Mouse (Mus musculus) liver, adult 2 months (tissue): ENCODE measurements at regions not wholly inside any gene's neighbourhood (a gene's known extent, or its start where the extent isn't known, plus 50 kb on each side); places are given as distances from the start of the nearest gene placed in this dataset.

ENCODE experiments used
- DNase-seq: peaks from one replicate; pipeline ENCODE4 v3.0.0-alpha.2; 2011; ENCODE audit warnings: low read depth, low spot score; ENCODE audit errors: extremely low read depth
- H3K27ac ChIP-seq: fragments of 200-500 bp; replicated peaks from 2 replicates; pipeline ENCODE4 v1.5.1; 2012; ENCODE audit warnings: low read depth, mild to moderate bottlenecking, control low read depth, inconsistent platforms, low read length; ENCODE audit not compliant: insufficient read depth
- H3K27me3 ChIP-seq: fragments of 200-500 bp; 2 replicates; pipeline ENCODE4 v1.6.1; 2012; ENCODE audit warnings: mild to moderate bottlenecking, moderate library complexity, low read length, inconsistent platforms; ENCODE audit not compliant: control insufficient read depth, insufficient read depth
- H3K36me3 ChIP-seq: fragments of 200-500 bp; 2 replicates; pipeline ENCODE4 v1.6.1; 2012; ENCODE audit warnings: low read length, inconsistent platforms; ENCODE audit not compliant: control insufficient read depth, insufficient read depth
- H3K4me1 ChIP-seq: fragments of 200-500 bp; 2 replicates; pipeline ENCODE4 v1.6.1; 2011; ENCODE audit warnings: low read length; ENCODE audit not compliant: control insufficient read depth, insufficient read depth
- H3K4me3 ChIP-seq: fragments of 200-500 bp; 2 replicates; pipeline ENCODE4 v1.5.1; 2011; ENCODE audit warnings: low read depth, mild to moderate bottlenecking, control low read depth, low read length, moderate library complexity; ENCODE audit not compliant: insufficient read depth
- H3K79me2 ChIP-seq: fragments of 200-500 bp; 2 replicates; pipeline ENCODE4 v1.6.1; 2012; ENCODE audit warnings: inconsistent platforms, mild to moderate bottlenecking, low read length, moderate library complexity; ENCODE audit not compliant: control insufficient read depth, insufficient read depth
- H3K9ac ChIP-seq: fragments of 200-500 bp; 2 replicates; pipeline ENCODE4 v1.6.1; 2012; ENCODE audit warnings: low read depth, mild to moderate bottlenecking, control low read depth, inconsistent platforms, low read length
- CTCF ChIP-seq: fragments of 200-500 bp; IDR thresholded peaks from 2 replicates; pipeline ENCODE4 v1.5.1; 2011; ENCODE audit warnings: low read depth, low read length, control low read depth
- POLR2A ChIP-seq: fragments of 200-500 bp; IDR thresholded peaks from 2 replicates; pipeline ENCODE4 v1.6.1; 2011; ENCODE audit warnings: low read length, control low read depth; ENCODE audit not compliant: insufficient read depth; ENCODE audit errors: extremely low read depth
- WGBS: fragments of 180-500 bp; shearing (Covaris S2); methylation state at CpG from one replicate; pipeline ENCODE4 v1.1.7; 2018; 5-methylcytosine and 5-hydroxymethylcytosine counted together

- H3K79me2 ChIP-seq: no peaks in the 10 kb centered on the region
- H3K4me3 ChIP-seq: no peak overlapping the region
These were observed 804.0 kb downstream of the Diaph3 start for GRCm38 (mm10) chr14:86337052-86337451.

GRCm38 (mm10) chr14:86335284-86335683, 805.8 kb downstream of the Diaph3 start:
- H3K27ac ChIP-seq: no peak overlapping the region
- 37% methylated on average over 2 of the region's 2 CpGs for WGBS
- no peaks in the 10 kb centered on the region for H3K79me2 ChIP-seq
- no peaks in the 10 kb centered on the region for H3K27me3 ChIP-seq
- TF ChIP-seq CTCF (no peak), POLR2A (no peak)
- H3K9ac ChIP-seq: no peak overlapping the region
- H3K4me3 ChIP-seq: no peak overlapping the region
- H3K4me1 ChIP-seq: no peaks in the 10 kb centered on the region; the same call in 1 of the 2 replicates
- H3K36me3 ChIP-seq: no peaks in the 10 kb centered on the region
- DNase-seq: peak; percentile 37

More at GRCm38 (mm10) chr14:86337052-86337451, 804.0 kb downstream of the Diaph3 start:
- no peak for DNase-seq
- peaks cover 3% of the 10 kb centered on the region; the same call in 1 of the 2 replicates for H3K4me1 ChIP-seq
- H3K27ac ChIP-seq: no peak overlapping the region
- no peaks in the 10 kb centered on the region for H3K27me3 ChIP-seq
- TF ChIP-seq POLR2A: no peak
- H3K9ac ChIP-seq: no peak overlapping the region
- no peaks in the 10 kb centered on the region for H3K36me3 ChIP-seq
- 86% methylated on average over 5 of the region's 5 CpGs for WGBS

- no peaks in the 10 kb centered on the region for H3K79me2 ChIP-seq
- H3K36me3 ChIP-seq: no peaks in the 10 kb centered on the region
- no peak for DNase-seq
- H3K4me1 ChIP-seq: peaks cover 2% of the 10 kb centered on the region
- TF ChIP-seq CTCF (no peak), POLR2A (no peak)
- H3K4me3 ChIP-seq: no peak overlapping the region
- H3K27me3 ChIP-seq: no peaks in the 10 kb centered on the region
- no peak overlapping the region for H3K27ac ChIP-seq
- no peak overlapping the region for H3K9ac ChIP-seq
- 80% methylated on average over 3 of the region's 3 CpGs for WGBS
These were observed 811.9 kb downstream of the Diaph3 start for GRCm38 (mm10) chr14:86329176-86329575.

GRCm38 (mm10) chr14:86327646-86328045, 813.4 kb downstream of the Diaph3 start:
- Histone ChIP-seq H3K4me3 (no peak overlapping the region), H3K4me1 (peaks cover 2% of the 10 kb centered on the region), H3K27ac (no peak overlapping the region), H3K36me3 (no peaks in the 10 kb centered on the region), H3K9ac (no peak overlapping the region), H3K79me2 (no peaks in the 10 kb centered on the region), H3K27me3 (no peaks in the 10 kb centered on the region)
- DNase-seq: no peak
- TF ChIP-seq POLR2A (no peak), CTCF (no peak)
- 86% methylated on average over 9 of the region's 9 CpGs for WGBS

GRCm38 (mm10) chr14:86322365-86322764, 818.7 kb downstream of the Diaph3 start:
- no peak overlapping the region for H3K27ac ChIP-seq
- no peaks in the 10 kb centered on the region for H3K36me3 ChIP-seq
- H3K4me1 ChIP-seq: peaks cover 2% of the 10 kb centered on the region
- H3K4me3 ChIP-seq: no peak overlapping the region
- TF ChIP-seq POLR2A (no peak), CTCF (no peak)
- no peak overlapping the region for H3K9ac ChIP-seq
- no peak for DNase-seq
- no peaks in the 10 kb centered on the region for H3K79me2 ChIP-seq
- H3K27me3 ChIP-seq: no peaks in the 10 kb centered on the region
- 66% methylated on average over 7 of the region's 7 CpGs for WGBS

- Histone ChIP-seq H3K9ac (no peak overlapping the region), H3K27me3 (no peaks in the 10 kb centered on the region), H3K79me2 (no peaks in the 10 kb centered on the region), H3K36me3 (no peaks in the 10 kb centered on the region), H3K27ac (no peak overlapping the region), H3K4me3 (no peak overlapping the region), H3K4me1 (no peaks in the 10 kb centered on the region)
- no peak for TF ChIP-seq POLR2A
- no peak for TF ChIP-seq CTCF
- whole genome bisulfite sequencing: 59% methylated on average over 6 of the region's 6 CpGs
- DNase-seq: peak; percentile 29
These were observed 825.1 kb downstream of the Diaph3 start for GRCm38 (mm10) chr14:86315974-86316373.
